Mouse (Mus musculus) bone marrow macrophage, adult 2 months (primary cell): ENCODE data around the gene Cpeb1.

Experiments used
- CTCF ChIP-seq: IDR thresholded peaks from 2 replicates; pipeline ENCODE4 v1.5.1; 2012; ENCODE audit warnings: low read depth, mild to moderate bottlenecking, low read length, moderate library complexity
- POLR2A ChIP-seq: IDR thresholded peaks from 2 replicates; pipeline ENCODE4 v1.6.1; 2012; ENCODE audit warnings: mild to moderate bottlenecking, low read depth, low read length, borderline replicate concordance

- TF ChIP-seq POLR2A (no peak), CTCF (no peak)
Measured at GRCm38 (mm10) chr7:81369724-81370123, 85.5 kb downstream of the Cpeb1 start.
